Mouse (Mus musculus): ENCODE measurements at regions not wholly inside any gene's neighbourhood (a gene's known extent, or its start where the extent isn't known, plus 50 kb on each side); places are given as distances from the start of the nearest gene placed in this dataset.

GRCm38 (mm10) chr1:185151130-185151799 lies 52.7 kb upstream of the Rab3gap2 start:
- ATAC-seq (ENCODE audit: insufficient number of reproducible peaks, insufficient read depth, low FRiP score, low TSS enrichment, low read depth), result no peak
- Histone ChIP-seq H3K9ac (replicated peaks) (no peak overlapping the region), H3K27me3 (no peaks in the 10 kb centered on the region), H3K27ac (no peak overlapping the region), H3K4me3 (replicated peaks) (no peak overlapping the region), H3K4me1 (replicated peaks) (no peaks in the 10 kb centered on the region), H3K36me3 (no peaks in the 10 kb centered on the region), H3K9me3 (no peaks in the 10 kb centered on the region), H3K4me2 (no peak overlapping the region)
- WGBS, result 73% methylated on average over 11 of the region's 11 CpGs

GRCm38 (mm10) chr1:185150431-185151129 lies 53.3 kb upstream of the Rab3gap2 start:
- H3K4me2 ChIP-seq, result no peak overlapping the region
- 86% methylated on average over 15 of the region's 15 CpGs for WGBS
- no peaks in the 10 kb centered on the region for H3K36me3 ChIP-seq
- H3K4me3 ChIP-seq (replicated peaks), result no peak overlapping the region
- no peaks in the 10 kb centered on the region for H3K9me3 ChIP-seq
- H3K27ac ChIP-seq, result no peak overlapping the region
- H3K4me1 ChIP-seq (replicated peaks), result no peaks in the 10 kb centered on the region
- no peak for ATAC-seq (ENCODE audit: insufficient number of reproducible peaks, insufficient read depth, low FRiP score, low TSS enrichment, low read depth)
- H3K27me3 ChIP-seq, result no peaks in the 10 kb centered on the region
- H3K9ac ChIP-seq (replicated peaks), result no peak overlapping the region

- no peak for ATAC-seq (ENCODE audit: insufficient number of reproducible peaks, insufficient read depth, low FRiP score, low TSS enrichment, low read depth)
- H3K27me3 ChIP-seq, result no peaks in the 10 kb centered on the region
- no peaks in the 10 kb centered on the region for H3K36me3 ChIP-seq
- no peak overlapping the region for H3K27ac ChIP-seq
- no peaks in the 10 kb centered on the region for H3K9me3 ChIP-seq
- no peaks in the 10 kb centered on the region for H3K4me1 ChIP-seq (replicated peaks)
- no peak overlapping the region for H3K4me2 ChIP-seq
- no peak overlapping the region for H3K4me3 ChIP-seq (replicated peaks)
- H3K9ac ChIP-seq (replicated peaks), result no peak overlapping the region
- WGBS, result 95% methylated on average over 1 of the region's 1 CpGs
Measured at GRCm38 (mm10) chr1:185144791-185145190, 59.1 kb upstream of the Rab3gap2 start.

- ATAC-seq (ENCODE audit: insufficient number of reproducible peaks, insufficient read depth, low FRiP score, low TSS enrichment, low read depth), result no peak
- 82% methylated on average over 15 of the region's 15 CpGs for WGBS
- no peak overlapping the region for H3K4me3 ChIP-seq (replicated peaks)
Measured at GRCm38 (mm10) chr1:185144006-185144405, 59.9 kb upstream of the Rab3gap2 start.

GRCm38 (mm10) chr1:185140317-185140716 lies 63.6 kb upstream of the Rab3gap2 start:
- Histone ChIP-seq H3K4me3 (replicated peaks) (no peak overlapping the region), H3K36me3 (no peaks in the 10 kb centered on the region), H3K27me3 (no peaks in the 10 kb centered on the region), H3K27ac (no peak overlapping the region), H3K4me2 (no peak overlapping the region), H3K9me3 (no peaks in the 10 kb centered on the region), H3K4me1 (replicated peaks) (no peaks in the 10 kb centered on the region), H3K9ac (replicated peaks) (no peak overlapping the region)
- ATAC-seq (ENCODE audit: insufficient number of reproducible peaks, insufficient read depth, low FRiP score, low TSS enrichment, low read depth), result no peak
- WGBS, result 73% methylated on average over 5 of the region's 5 CpGs

More at GRCm38 (mm10) chr1:185144006-185144405, 59.9 kb upstream of the Rab3gap2 start:
- Histone ChIP-seq H3K9ac (replicated peaks) (no peak overlapping the region), H3K36me3 (no peaks in the 10 kb centered on the region), H3K4me2 (no peak overlapping the region), H3K27ac (no peak overlapping the region), H3K27me3 (no peaks in the 10 kb centered on the region), H3K9me3 (no peaks in the 10 kb centered on the region), H3K4me1 (replicated peaks) (no peaks in the 10 kb centered on the region)

- H3K27me3 ChIP-seq, result no peaks in the 10 kb centered on the region
- no peaks in the 10 kb centered on the region for H3K4me1 ChIP-seq (replicated peaks)
- no peak overlapping the region for H3K27ac ChIP-seq
- no peak overlapping the region for H3K4me3 ChIP-seq (replicated peaks)
- no peak overlapping the region for H3K9ac ChIP-seq (replicated peaks)
- 0 out of 2 replicates have a peak, but pooled peaks cover 4% of the 10 kb centered on the region for H3K9me3 ChIP-seq
- no peak overlapping the region for H3K4me2 ChIP-seq
- WGBS, result 63% methylated on average over 4 of the region's 4 CpGs
- no peaks in the 10 kb centered on the region for H3K36me3 ChIP-seq
- ATAC-seq (ENCODE audit: insufficient number of reproducible peaks, insufficient read depth, low FRiP score, low TSS enrichment, low read depth), result no peak
Measured at GRCm38 (mm10) chr1:185128209-185128608, 75.7 kb upstream of the Rab3gap2 start.

- no peaks in the 10 kb centered on the region for H3K9me3 ChIP-seq
- H3K4me3 ChIP-seq (replicated peaks), result no peak overlapping the region
- no peaks in the 10 kb centered on the region for H3K27me3 ChIP-seq
- H3K36me3 ChIP-seq, result no peaks in the 10 kb centered on the region
- no peak overlapping the region for H3K9ac ChIP-seq (replicated peaks)
- no peak overlapping the region for H3K27ac ChIP-seq
- H3K4me1 ChIP-seq (replicated peaks), result no peaks in the 10 kb centered on the region
- no peak overlapping the region for H3K4me2 ChIP-seq
- ATAC-seq (ENCODE audit: insufficient number of reproducible peaks, insufficient read depth, low FRiP score, low TSS enrichment, low read depth), result no peak
- WGBS, result 80% methylated on average over 14 of the region's 14 CpGs
Measured at GRCm38 (mm10) chr1:185125737-185126286, 78.1 kb upstream of the Rab3gap2 start.

- H3K9ac ChIP-seq (replicated peaks), result no peak overlapping the region
- H3K36me3 ChIP-seq, result no peaks in the 10 kb centered on the region
- no peaks in the 10 kb centered on the region for H3K9me3 ChIP-seq
- WGBS, result 79% methylated on average over 2 of the region's 2 CpGs
- H3K4me1 ChIP-seq (replicated peaks), result no peaks in the 10 kb centered on the region
- no peak for ATAC-seq (ENCODE audit: insufficient number of reproducible peaks, insufficient read depth, low FRiP score, low TSS enrichment, low read depth)
- no peak overlapping the region for H3K27ac ChIP-seq
- H3K27me3 ChIP-seq, result no peaks in the 10 kb centered on the region
- H3K4me3 ChIP-seq (replicated peaks), result no peak overlapping the region
- H3K4me2 ChIP-seq, result no peak overlapping the region
Measured at GRCm38 (mm10) chr1:185121552-185121951, 82.4 kb upstream of the Rab3gap2 start.

GRCm38 (mm10) chr1:185120416-185120815 lies 83.5 kb upstream of the Rab3gap2 start:
- no peaks in the 10 kb centered on the region for H3K4me1 ChIP-seq (replicated peaks)
- no peaks in the 10 kb centered on the region for H3K27me3 ChIP-seq
- H3K9ac ChIP-seq (replicated peaks), result no peak overlapping the region
- H3K4me2 ChIP-seq, result no peak overlapping the region
- no peak overlapping the region for H3K4me3 ChIP-seq (replicated peaks)
- H3K9me3 ChIP-seq, result no peaks in the 10 kb centered on the region
- no peak for ATAC-seq (ENCODE audit: insufficient number of reproducible peaks, insufficient read depth, low FRiP score, low TSS enrichment, low read depth)
- H3K27ac ChIP-seq, result no peak overlapping the region
- no peaks in the 10 kb centered on the region for H3K36me3 ChIP-seq
- 61% methylated on average over 2 of the region's 2 CpGs for WGBS

GRCm38 (mm10) chr1:185117711-185118110 lies 86.2 kb upstream of the Rab3gap2 start:
- Histone ChIP-seq H3K36me3 (no peaks in the 10 kb centered on the region), H3K4me2 (no peak overlapping the region), H3K27me3 (no peaks in the 10 kb centered on the region), H3K27ac (no peak overlapping the region), H3K4me3 (replicated peaks) (no peak overlapping the region), H3K9me3 (no peaks in the 10 kb centered on the region), H3K9ac (replicated peaks) (no peak overlapping the region), H3K4me1 (replicated peaks) (no peaks in the 10 kb centered on the region)
- ATAC-seq (ENCODE audit: insufficient number of reproducible peaks, insufficient read depth, low FRiP score, low TSS enrichment, low read depth), result no peak
- WGBS, result 55% methylated on average over 5 of the region's 5 CpGs

- no peaks in the 10 kb centered on the region for H3K27me3 ChIP-seq
- no peaks in the 10 kb centered on the region for H3K9me3 ChIP-seq
- H3K4me1 ChIP-seq (replicated peaks), result no peaks in the 10 kb centered on the region; the same call in 1 of the 2 replicates
- no peak overlapping the region for H3K4me3 ChIP-seq (replicated peaks)
- peak; percentile 15; the same call in 1 of the 2 replicates for ATAC-seq (ENCODE audit: insufficient number of reproducible peaks, insufficient read depth, low FRiP score, low TSS enrichment, low read depth)
- H3K9ac ChIP-seq (replicated peaks), result no peak overlapping the region
- H3K36me3 ChIP-seq, result no peaks in the 10 kb centered on the region
- no peak overlapping the region for H3K4me2 ChIP-seq
- H3K27ac ChIP-seq, result no peak overlapping the region
- WGBS, result 75% methylated on average over 6 of the region's 6 CpGs
Measured at GRCm38 (mm10) chr1:185113687-185114086, 90.2 kb upstream of the Rab3gap2 start.
